Mouse (Mus musculus) erythroblast, embryonic 14.5 days (primary cell): ENCODE measurements around the gene Ppp5c.

Experiments used
- GATA1 ChIP-seq: IDR thresholded peaks from 2 replicates; pipeline ENCODE4 v1.6.1; 2012; ENCODE audit warnings: low read length, inconsistent platforms, mixed read lengths
- TAL1 ChIP-seq: IDR thresholded peaks from 3 replicates; pipeline ENCODE4 v1.6.1; 2012; ENCODE audit warnings: low read length, inconsistent platforms, mixed read lengths

GRCm38 (mm10) chr7:17027588-17028343, at the start of gene Ppp5c:
- TF ChIP-seq GATA1 (no peak), TAL1 (no peak)
